Mouse (Mus musculus): ENCODE results near the gene Fgf7. TPM values are rescaled to one million over a fixed set of nuclear protein-coding genes. Genes with fewer than 3 reads are reported as not detected.

The Fgf7 gene
- total and polyA plus RNA-seq, 2 experiments from 2014 or later: 0.44 TPM; not detected in 1

DNA sequence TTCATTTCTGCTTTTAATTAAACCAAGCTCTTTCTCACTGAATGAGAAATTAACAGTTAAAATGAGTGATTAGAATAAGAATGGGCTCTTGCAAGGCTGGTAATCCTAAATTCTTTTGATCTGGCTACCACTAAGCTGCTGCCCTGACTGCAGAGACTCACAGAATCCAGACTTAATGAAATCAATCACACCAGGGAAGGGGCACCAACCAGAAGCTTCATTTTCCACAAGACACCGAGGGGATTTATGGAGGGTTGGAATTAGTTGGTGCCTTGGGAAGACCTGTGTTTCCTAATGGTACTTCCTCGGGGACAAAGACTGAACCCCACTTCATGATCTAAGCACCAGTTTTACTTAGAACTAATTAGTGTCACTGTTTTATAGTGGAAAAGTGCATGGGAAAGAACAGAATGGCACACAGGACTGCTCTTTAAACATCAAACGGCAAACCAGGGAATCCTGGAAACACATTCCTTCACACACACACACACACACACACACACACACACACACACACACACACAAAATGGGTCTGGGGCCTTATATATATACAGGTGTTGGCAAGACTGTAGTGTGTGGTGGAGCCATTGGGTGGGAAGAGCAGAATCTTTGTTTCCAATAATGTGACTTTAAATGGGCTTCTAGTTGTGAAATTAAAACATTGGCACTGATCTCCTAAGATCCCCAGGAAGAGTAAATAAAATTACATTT lies 18.5 kb upstream of the Fgf7 start:
- DNase-seq (ENCODE audit: low spot score) (no peak), ATAC-seq (ENCODE audit: insufficient read depth, low read depth) (no peak)
- Histone ChIP-seq H3K4me1 (ENCODE audit: control insufficient read depth, insufficient read depth) (no peaks in the 10 kb centered on the region; the same call in 1 of the 2 replicates), H3K9me3 (replicated peaks; ENCODE audit: control insufficient read depth, low read length) (no peaks in the 10 kb centered on the region), H3K9ac (replicated peaks; ENCODE audit: low read depth, low read length) (no peak overlapping the region), H3K4me3 (ENCODE audit: low read depth, low read length) (no peak overlapping the region), H3K27me3 (ENCODE audit: control insufficient read depth, insufficient read depth, low read length) (no peaks in the 10 kb centered on the region), H3K36me3 (replicated peaks; ENCODE audit: control insufficient read depth, insufficient read depth, low read length) (no peaks in the 10 kb centered on the region), H3K27ac (ENCODE audit: low read depth) (no peak overlapping the region), H3K4me2 (ENCODE audit: low read depth, low read length) (no peak overlapping the region)
- WGBS: 66% methylated on average over 3 of the region's 3 CpGs
- TF ChIP-seq CTCF (IDR thresholded peaks at IDR 0.05; ENCODE audit: low read depth): no peak
- no peak for TF ChIP-seq EP300 (IDR thresholded peaks at IDR 0.05; ENCODE audit: low read depth)

GRCm38 (mm10) chr2:126031186-126031900 lies 3.1 kb upstream of the Fgf7 start:
- Histone ChIP-seq H3K27me3 (ENCODE audit: control insufficient read depth, insufficient read depth, low read length) (no peaks in the 10 kb centered on the region), H3K36me3 (replicated peaks; ENCODE audit: control insufficient read depth, insufficient read depth, low read length) (no peaks in the 10 kb centered on the region), H3K4me2 (ENCODE audit: low read depth, low read length) (no peak overlapping the region), H3K4me1 (ENCODE audit: control insufficient read depth, insufficient read depth) (no peaks in the 10 kb centered on the region), H3K9me3 (replicated peaks; ENCODE audit: control insufficient read depth, low read length) (no peaks in the 10 kb centered on the region), H3K27ac (ENCODE audit: low read depth) (no peak overlapping the region), H3K4me3 (ENCODE audit: low read depth, low read length) (no peak overlapping the region), H3K9ac (replicated peaks; ENCODE audit: low read depth, low read length) (no peak overlapping the region)
- WGBS: 56% methylated on average over 8 of the region's 8 CpGs
- TF ChIP-seq EP300 (IDR thresholded peaks at IDR 0.05; ENCODE audit: low read depth) (no peak), CTCF (IDR thresholded peaks at IDR 0.05; ENCODE audit: low read depth) (no peak)
- no peak for ATAC-seq (ENCODE audit: insufficient read depth, low read depth)
- DNase-seq (ENCODE audit: low spot score): no peak

DNA sequence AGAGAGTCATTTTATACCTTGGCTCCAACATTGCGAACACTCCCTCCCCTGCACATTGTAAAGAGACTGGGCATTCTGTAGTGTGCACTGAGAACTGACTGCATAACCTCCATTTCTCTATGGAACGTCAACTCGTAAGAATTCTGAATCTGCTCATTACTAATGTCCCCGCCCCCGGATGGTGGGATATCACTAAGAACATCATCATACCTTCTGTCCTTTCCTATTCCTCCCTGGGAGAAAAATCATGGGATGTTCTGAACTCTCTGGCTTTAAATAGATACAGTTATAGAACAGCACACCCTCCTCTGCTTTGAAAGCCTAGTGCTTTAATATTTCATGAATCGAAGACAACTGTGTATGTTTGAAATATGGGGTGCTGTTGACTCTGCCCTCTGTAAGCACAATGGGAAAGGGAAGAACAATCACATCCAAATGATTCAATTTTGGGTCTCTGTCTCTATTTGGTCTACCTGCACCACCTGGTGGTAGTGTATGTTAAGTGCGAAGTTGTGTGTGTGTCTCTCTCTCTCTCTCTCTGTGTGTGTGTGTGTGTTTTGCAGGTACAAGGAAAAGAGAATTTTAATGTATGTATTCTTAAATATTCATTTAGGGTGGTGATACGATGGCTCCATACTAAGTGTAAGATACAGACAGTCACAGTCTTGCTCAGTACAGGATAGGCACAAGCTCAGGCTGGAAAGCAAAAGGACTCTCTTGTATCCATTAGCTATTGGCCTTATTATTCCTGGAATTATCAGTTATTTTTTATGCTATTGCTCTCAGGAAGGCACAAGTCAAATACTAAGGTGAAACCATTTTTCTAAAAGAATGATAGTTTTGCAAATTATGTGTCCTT lies 1.1 kb upstream of the Fgf7 start:
- Histone ChIP-seq H3K36me3 (replicated peaks; ENCODE audit: control insufficient read depth, insufficient read depth, low read length) (no peaks in the 10 kb centered on the region), H3K27me3 (ENCODE audit: control insufficient read depth, insufficient read depth, low read length) (no peaks in the 10 kb centered on the region), H3K4me1 (ENCODE audit: control insufficient read depth, insufficient read depth) (no peaks in the 10 kb centered on the region), H3K4me2 (ENCODE audit: low read depth, low read length) (no peak overlapping the region), H3K4me3 (ENCODE audit: low read depth, low read length) (no peak overlapping the region), H3K27ac (ENCODE audit: low read depth) (no peak overlapping the region), H3K9me3 (replicated peaks; ENCODE audit: control insufficient read depth, low read length) (no peaks in the 10 kb centered on the region), H3K9ac (replicated peaks; ENCODE audit: low read depth, low read length) (no peak overlapping the region)
- 65% methylated on average over 8 of the region's 8 CpGs for whole genome bisulfite sequencing
- DNase-seq (ENCODE audit: low spot score): no peak
- no peak for TF ChIP-seq EP300 (IDR thresholded peaks at IDR 0.05; ENCODE audit: low read depth)
- TF ChIP-seq CTCF (IDR thresholded peaks at IDR 0.05; ENCODE audit: low read depth): peak; percentile 75
- no peak for ATAC-seq (ENCODE audit: insufficient read depth, low read depth)

DNA sequence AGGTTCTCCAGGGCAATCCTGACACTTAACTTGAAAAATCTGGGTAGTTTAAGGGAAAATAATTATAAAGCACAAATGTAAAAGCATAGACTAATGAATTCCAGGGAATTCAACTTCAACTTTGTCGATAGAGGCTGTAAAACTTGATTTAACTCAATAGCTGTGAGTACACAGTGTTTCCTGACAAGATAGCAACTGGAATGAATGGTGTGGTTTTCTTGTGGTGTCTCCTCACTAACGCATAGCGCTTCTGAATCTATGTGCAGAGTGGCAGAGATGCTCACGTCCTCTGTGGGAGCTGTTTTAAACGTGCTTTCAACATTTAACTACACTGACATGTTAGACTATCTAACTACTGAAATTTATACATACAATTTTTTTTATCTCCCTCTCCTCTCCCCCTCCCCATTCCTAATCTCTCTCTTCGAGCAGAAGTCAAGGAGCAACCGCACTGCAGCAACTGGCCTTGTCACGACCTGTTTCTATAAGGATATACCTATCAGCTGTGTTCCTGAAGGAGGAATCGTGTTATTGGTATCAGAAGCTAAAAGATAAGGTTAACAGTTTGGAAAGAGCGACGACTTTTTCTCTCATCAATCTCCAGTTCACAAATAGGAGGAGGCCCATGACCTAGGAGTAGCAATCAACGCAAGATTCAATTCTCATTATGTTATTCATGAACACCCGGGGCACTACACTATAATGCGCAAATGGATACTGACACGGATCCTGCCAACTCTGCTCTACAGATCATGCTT lies 734 bp downstream of the Fgf7 start:
- no peaks in the 10 kb centered on the region for H3K36me3 ChIP-seq (replicated peaks; ENCODE audit: control insufficient read depth, insufficient read depth, low read length)
- no peaks in the 10 kb centered on the region for H3K9me3 ChIP-seq (replicated peaks; ENCODE audit: control insufficient read depth, low read length)
- no peak overlapping the region for H3K4me2 ChIP-seq (ENCODE audit: low read depth, low read length)
- 49% methylated on average over 15 of the region's 15 CpGs for WGBS
- TF ChIP-seq CTCF (IDR thresholded peaks at IDR 0.05; ENCODE audit: low read depth) (no peak), EP300 (IDR thresholded peaks at IDR 0.05; ENCODE audit: low read depth) (no peak)
- no peak overlapping the region for H3K27ac ChIP-seq (ENCODE audit: low read depth)
- H3K4me1 ChIP-seq (ENCODE audit: control insufficient read depth, insufficient read depth): peaks cover 6% of the 10 kb centered on the region
- H3K27me3 ChIP-seq (ENCODE audit: control insufficient read depth, insufficient read depth, low read length): no peaks in the 10 kb centered on the region
- H3K9ac ChIP-seq (replicated peaks; ENCODE audit: low read depth, low read length): no peak overlapping the region
- no peak overlapping the region for H3K4me3 ChIP-seq (ENCODE audit: low read depth, low read length)
- no peak for DNase-seq (ENCODE audit: low spot score)
- no peak for ATAC-seq (ENCODE audit: insufficient read depth, low read depth)

- H3K9me3 ChIP-seq (replicated peaks; ENCODE audit: control insufficient read depth, low read length): no peaks in the 10 kb centered on the region
- DNase-seq (ENCODE audit: low spot score) (no peak), ATAC-seq (ENCODE audit: insufficient read depth, low read depth) (no peak)
- no peak overlapping the region for H3K4me3 ChIP-seq (ENCODE audit: low read depth, low read length)
- peaks cover 6% of the 10 kb centered on the region for H3K4me1 ChIP-seq (ENCODE audit: control insufficient read depth, insufficient read depth)
- H3K9ac ChIP-seq (replicated peaks; ENCODE audit: low read depth, low read length): no peak overlapping the region
- no peak overlapping the region for H3K27ac ChIP-seq (ENCODE audit: low read depth)
- no peaks in the 10 kb centered on the region for H3K36me3 ChIP-seq (replicated peaks; ENCODE audit: control insufficient read depth, insufficient read depth, low read length)
- H3K4me2 ChIP-seq (ENCODE audit: low read depth, low read length): no peak overlapping the region
- WGBS: 87% methylated on average over 4 of the region's 4 CpGs
- TF ChIP-seq EP300 (IDR thresholded peaks at IDR 0.05; ENCODE audit: low read depth): no peak
- TF ChIP-seq CTCF (IDR thresholded peaks at IDR 0.05; ENCODE audit: low read depth): no peak
- no peaks in the 10 kb centered on the region for H3K27me3 ChIP-seq (ENCODE audit: control insufficient read depth, insufficient read depth, low read length)
Observed at GRCm38 (mm10) chr2:126036121-126036520, 1.7 kb downstream of the Fgf7 start.

All from heart, postnatal 0 days (tissue).